Mouse (Mus musculus) neural tube, embryonic 12.5 days (tissue): ENCODE results near the gene 6430531B16Rik. TPM values are rescaled to one million over a fixed set of nuclear protein-coding genes. Genes with fewer than 3 reads are reported as not detected.

Experiments
- ATAC-seq: fragments of 200-750 bp; cut with Nextera tagmentation; 2 replicates; pipeline ENCODE4 v1.8.0; 2017; ENCODE audit warnings: low read depth, mild to moderate bottlenecking, moderate TSS enrichment, moderate library complexity; ENCODE audit not compliant: low FRiP score
- H3K27ac ChIP-seq: fragments of 300-500 bp; sonication (generic); 2 replicates; pipeline ENCODE4 v1.5.1; 2016
- H3K27me3 ChIP-seq: fragments of 300-500 bp; sonication (generic); replicated peaks from 2 replicates; pipeline ENCODE4 v1.6.1; 2016; ENCODE audit warnings: mild to moderate bottlenecking
- H3K36me3 ChIP-seq: fragments of 300-500 bp; sonication (generic); 2 replicates; pipeline ENCODE4 v1.6.1; 2016; ENCODE audit warnings: mild to moderate bottlenecking
- H3K4me1 ChIP-seq: fragments of 300-500 bp; sonication (generic); 2 replicates; pipeline ENCODE4 v1.6.1; 2016
- H3K4me2 ChIP-seq: fragments of 300-500 bp; sonication (generic); replicated peaks from 2 replicates; pipeline ENCODE4 v1.6.1; 2016; ENCODE audit warnings: mild to moderate bottlenecking
- H3K4me3 ChIP-seq: fragments of 300-500 bp; sonication (generic); 2 replicates; pipeline ENCODE4 v1.5.1; 2016
- H3K9ac ChIP-seq: fragments of 300-500 bp; sonication (generic); 2 replicates; pipeline ENCODE4 v1.6.1; 2016; ENCODE audit warnings: mild to moderate bottlenecking
- H3K9me3 ChIP-seq: fragments of 300-500 bp; sonication (generic); 2 replicates; pipeline ENCODE4 v1.6.1; 2016; ENCODE audit warnings: mild to moderate bottlenecking
- WGBS: fragments of 180-500 bp; shearing (Covaris S2); methylation state at CpG from one replicate; pipeline ENCODE4 v1.1.7; 2016; 5-methylcytosine and 5-hydroxymethylcytosine counted together
- polyA plus RNA-seq: library from polyadenylated mRNA; unstranded; fragments of >200 nt; fragmentation: Nextera tagmentation; extraction: Ambion mirVana; gene quantifications from 2 replicates; pipeline ENCODE4 v1.2.1, GENCODE M21; 2016

6430531B16Rik gene
- polyA plus RNA-seq, 1 experiment from 2014 or later = 0.34 TPM

DNA sequence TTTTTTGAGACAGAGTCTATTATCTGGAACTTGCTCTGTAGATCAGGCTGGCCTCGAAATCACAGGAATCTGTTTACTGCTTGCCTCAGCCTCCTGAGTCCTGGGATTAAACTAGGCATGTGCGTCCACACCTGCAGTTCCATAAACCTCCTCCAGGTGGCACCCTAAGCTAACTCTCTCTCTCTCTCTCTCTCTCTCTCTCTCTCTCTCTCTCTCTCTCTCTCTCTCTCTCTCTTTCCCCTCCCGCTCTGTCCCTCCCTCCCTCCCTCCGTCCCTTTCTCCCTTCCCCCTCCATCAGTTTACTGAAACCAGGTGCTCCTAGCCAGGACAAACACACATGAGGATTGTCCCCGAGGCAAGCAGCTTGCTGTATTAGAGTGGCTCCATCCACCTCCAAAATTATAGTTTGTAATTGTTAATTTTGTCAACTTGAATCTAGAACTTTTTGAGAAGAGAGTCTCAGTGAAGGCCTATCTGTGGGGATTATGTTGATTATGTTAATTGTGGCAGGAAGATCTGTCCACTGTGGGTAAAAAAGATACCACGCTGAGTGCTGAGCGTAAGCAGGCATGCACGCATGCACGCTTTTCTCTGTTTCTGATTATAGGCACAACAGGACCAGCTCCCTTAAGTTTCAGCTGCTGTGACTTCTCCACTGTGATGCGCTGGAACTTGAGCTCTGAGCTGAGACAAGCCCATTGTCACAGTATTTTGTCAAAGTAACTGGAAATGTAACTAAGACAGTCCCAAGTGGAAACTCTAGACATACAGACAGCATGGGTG lies 9.0 kb downstream of the 6430531B16Rik start:
- H3K9ac ChIP-seq = no peak overlapping the region
- no peak for ATAC-seq
- no peaks in the 10 kb centered on the region for H3K36me3 ChIP-seq
- no peaks in the 10 kb centered on the region; the same call in 1 of the 2 replicates for H3K27me3 ChIP-seq
- H3K9me3 ChIP-seq = no peaks in the 10 kb centered on the region
- WGBS = 43% methylated on average over 10 of the region's 10 CpGs
- no peaks in the 10 kb centered on the region; the same call in 1 of the 2 replicates for H3K4me1 ChIP-seq
- no peak overlapping the region for H3K4me3 ChIP-seq
- H3K4me2 ChIP-seq = no peak overlapping the region
- H3K27ac ChIP-seq = no peak overlapping the region

DNA sequence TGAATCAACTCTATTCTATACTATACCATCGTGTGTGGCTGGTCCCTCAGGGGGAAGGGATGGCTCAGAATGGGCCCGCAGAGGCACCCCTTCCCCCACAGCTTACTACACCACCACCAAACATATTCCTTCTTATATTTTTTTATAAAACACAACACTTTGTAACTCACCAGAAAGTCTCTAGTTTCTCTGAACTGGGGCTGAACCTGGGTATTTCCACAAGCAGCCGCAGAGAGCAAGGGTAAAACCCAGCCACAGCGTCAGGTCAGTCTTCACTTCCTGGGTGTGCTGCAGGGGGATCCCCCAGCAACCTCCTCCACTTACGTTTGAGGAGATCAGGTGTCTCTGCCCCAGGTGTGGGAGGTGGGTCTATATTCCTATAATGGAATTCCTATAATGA lies 10.1 kb downstream of the 6430531B16Rik start:
- Histone ChIP-seq H3K27me3 (no peaks in the 10 kb centered on the region; the same call in 1 of the 2 replicates), H3K4me3 (no peak overlapping the region), H3K4me1 (no peaks in the 10 kb centered on the region; the same call in 1 of the 2 replicates), H3K4me2 (no peak overlapping the region), H3K36me3 (no peaks in the 10 kb centered on the region), H3K9me3 (no peaks in the 10 kb centered on the region), H3K27ac (no peak overlapping the region), H3K9ac (no peak overlapping the region)
- ATAC-seq = no peak
- WGBS = 65% methylated on average over 5 of the region's 5 CpGs

GRCm38 (mm10) chr7:139967175-139967574 lies 11.4 kb downstream of the 6430531B16Rik start:
- Histone ChIP-seq H3K9ac (no peak overlapping the region), H3K4me1 (no peaks in the 10 kb centered on the region; the same call in 1 of the 2 replicates), H3K36me3 (no peaks in the 10 kb centered on the region), H3K4me2 (no peak overlapping the region), H3K9me3 (no peaks in the 10 kb centered on the region), H3K4me3 (no peak overlapping the region), H3K27me3 (no peaks in the 10 kb centered on the region; the same call in 1 of the 2 replicates), H3K27ac (no peak overlapping the region)
- 24% methylated on average over 4 of the region's 4 CpGs for WGBS
- no peak for ATAC-seq

DNA sequence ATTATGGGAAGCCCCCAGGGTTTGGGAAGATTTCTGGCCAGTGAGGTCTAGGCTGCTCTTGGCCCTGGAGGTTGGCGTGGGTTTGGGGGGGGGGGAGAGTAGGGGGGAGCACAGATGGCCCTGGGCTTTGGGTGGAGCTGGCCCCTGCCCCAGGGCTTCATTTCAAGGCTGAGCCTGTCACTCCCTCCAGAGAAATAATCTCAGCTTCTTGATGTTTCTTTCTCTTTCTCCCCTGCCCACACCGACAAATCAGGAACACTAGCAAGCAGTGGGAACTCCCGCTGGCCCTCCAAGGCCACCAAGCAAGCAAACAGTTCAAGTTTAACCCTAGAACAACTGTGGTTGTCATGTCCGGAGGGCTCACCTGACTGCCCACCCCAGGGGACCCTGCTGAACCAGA lies 14.7 kb downstream of the 6430531B16Rik start:
- H3K9ac ChIP-seq = no peak overlapping the region

GRCm38 (mm10) chr7:139961141-139961540 lies 17.4 kb downstream of the 6430531B16Rik start:
- H3K4me2 ChIP-seq = no peak overlapping the region
- H3K4me3 ChIP-seq = no peak overlapping the region
- H3K9ac ChIP-seq = no peak overlapping the region
- 84% methylated on average over 10 of the region's 10 CpGs for WGBS
- H3K9me3 ChIP-seq = no peaks in the 10 kb centered on the region
- H3K4me1 ChIP-seq = no peaks in the 10 kb centered on the region
- H3K36me3 ChIP-seq = no peaks in the 10 kb centered on the region
- no peak overlapping the region for H3K27ac ChIP-seq
- H3K27me3 ChIP-seq = no peaks in the 10 kb centered on the region
- ATAC-seq = no peak

More for the DNA sequence above, 14.7 kb downstream of the 6430531B16Rik start:
- no peaks in the 10 kb centered on the region for H3K9me3 ChIP-seq
- no peak overlapping the region for H3K4me3 ChIP-seq
- 58% methylated on average over 4 of the region's 4 CpGs for WGBS
- no peaks in the 10 kb centered on the region for H3K36me3 ChIP-seq
- ATAC-seq = no peak
- no peaks in the 10 kb centered on the region; the same call in 1 of the 2 replicates for H3K4me1 ChIP-seq
- no peak overlapping the region for H3K4me2 ChIP-seq
- no peaks in the 10 kb centered on the region; the same call in 1 of the 2 replicates for H3K27me3 ChIP-seq
- H3K27ac ChIP-seq = no peak overlapping the region

GRCm38 (mm10) chr7:139957958-139958357 lies 20.6 kb downstream of the 6430531B16Rik start:
- Histone ChIP-seq H3K9me3 (no peaks in the 10 kb centered on the region), H3K4me2 (no peak overlapping the region), H3K4me3 (no peak overlapping the region), H3K27ac (no peak overlapping the region), H3K9ac (no peak overlapping the region), H3K27me3 (0 out of 2 replicates have a peak, but pooled peaks cover 3% of the 10 kb centered on the region), H3K4me1 (no peaks in the 10 kb centered on the region), H3K36me3 (no peaks in the 10 kb centered on the region)
- ATAC-seq = no peak
- 39% methylated on average over 11 of the region's 11 CpGs for WGBS

DNA sequence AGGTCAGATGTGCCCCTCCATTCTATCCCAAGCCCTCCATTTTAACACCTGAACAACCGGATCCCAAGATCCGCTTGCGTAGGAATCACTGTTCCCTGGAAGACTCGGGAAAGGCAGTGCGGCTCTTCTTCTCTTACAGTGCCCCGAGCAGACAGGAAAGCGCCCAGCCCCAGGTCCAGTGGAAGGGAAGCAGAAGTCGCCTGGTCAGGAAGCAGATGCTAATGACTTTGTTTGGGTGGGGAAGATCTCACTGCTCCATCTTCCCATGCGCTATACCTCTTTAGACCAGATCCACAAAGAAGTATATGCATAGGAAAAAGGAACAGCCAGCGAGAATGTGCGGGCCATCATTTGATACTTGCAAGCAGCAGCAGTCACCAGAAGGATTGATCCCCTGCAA lies 21.1 kb downstream of the 6430531B16Rik start:
- H3K4me1 ChIP-seq = no peaks in the 10 kb centered on the region
- H3K27ac ChIP-seq = no peak overlapping the region
- H3K9ac ChIP-seq = no peak overlapping the region
- no peaks in the 10 kb centered on the region for H3K9me3 ChIP-seq
- H3K4me3 ChIP-seq = no peak overlapping the region
- no peak for ATAC-seq
- H3K36me3 ChIP-seq = no peaks in the 10 kb centered on the region
- WGBS = 62% methylated on average over 11 of the region's 11 CpGs
- H3K4me2 ChIP-seq = no peak overlapping the region
- 0 out of 2 replicates have a peak, but pooled peaks cover 3% of the 10 kb centered on the region for H3K27me3 ChIP-seq

DNA sequence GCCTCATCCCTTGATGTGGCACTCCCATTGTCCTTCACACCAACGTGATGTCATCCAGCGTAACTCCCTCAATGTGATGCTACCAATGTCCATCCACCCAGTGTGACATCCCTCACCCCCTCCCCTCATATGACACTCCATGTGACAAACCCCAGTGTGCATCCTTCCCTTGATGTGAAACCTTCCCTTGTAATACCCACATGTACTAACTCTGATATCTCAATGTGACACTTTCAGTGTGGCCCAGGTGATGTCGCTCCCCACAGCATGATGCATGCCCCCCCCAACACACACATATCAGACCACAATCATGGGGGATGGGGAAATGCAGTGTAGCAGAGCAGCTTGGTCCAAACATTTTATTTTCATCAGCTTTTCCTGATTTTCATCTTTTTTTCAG lies 21.9 kb downstream of the 6430531B16Rik start:
- Histone ChIP-seq H3K4me1 (no peaks in the 10 kb centered on the region), H3K27ac (no peak overlapping the region), H3K27me3 (peaks cover 3% of the 10 kb centered on the region; the same call in 1 of the 2 replicates), H3K4me3 (no peak overlapping the region), H3K9me3 (no peaks in the 10 kb centered on the region), H3K36me3 (no peaks in the 10 kb centered on the region), H3K9ac (no peak overlapping the region), H3K4me2 (no peak overlapping the region)
- ATAC-seq = no peak
- WGBS = 84% methylated on average over 3 of the region's 3 CpGs

DNA sequence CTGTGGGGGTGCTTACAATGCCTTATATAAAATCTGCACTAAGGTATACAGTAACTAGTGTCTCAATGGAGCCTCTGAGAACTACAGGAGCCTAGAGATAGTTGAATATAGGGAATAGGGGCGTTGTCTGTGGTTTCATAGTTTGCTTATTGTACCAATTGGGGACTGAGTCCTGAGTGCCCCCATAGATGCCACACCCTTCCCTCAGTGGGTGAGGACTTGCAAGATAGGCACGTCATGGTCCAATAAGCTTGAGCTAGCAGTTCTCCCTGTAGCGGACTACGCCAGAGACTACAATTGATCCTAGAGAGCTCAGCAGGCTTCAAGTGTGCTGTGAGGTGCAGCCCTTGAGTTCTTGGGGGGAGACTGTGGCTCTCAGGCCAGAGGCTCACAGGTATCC lies 23.1 kb downstream of the 6430531B16Rik start:
- no peak for ATAC-seq
- H3K27me3 ChIP-seq = peaks cover 10% of the 10 kb centered on the region
- no peak overlapping the region for H3K27ac ChIP-seq
- WGBS = 84% methylated on average over 4 of the region's 4 CpGs
- H3K4me2 ChIP-seq = no peak overlapping the region
- no peaks in the 10 kb centered on the region for H3K9me3 ChIP-seq
- peaks cover 7% of the 10 kb centered on the region; the same call in 1 of the 2 replicates for H3K4me1 ChIP-seq
- H3K4me3 ChIP-seq = no peak overlapping the region
- H3K36me3 ChIP-seq = no peaks in the 10 kb centered on the region
- H3K9ac ChIP-seq = no peak overlapping the region

DNA sequence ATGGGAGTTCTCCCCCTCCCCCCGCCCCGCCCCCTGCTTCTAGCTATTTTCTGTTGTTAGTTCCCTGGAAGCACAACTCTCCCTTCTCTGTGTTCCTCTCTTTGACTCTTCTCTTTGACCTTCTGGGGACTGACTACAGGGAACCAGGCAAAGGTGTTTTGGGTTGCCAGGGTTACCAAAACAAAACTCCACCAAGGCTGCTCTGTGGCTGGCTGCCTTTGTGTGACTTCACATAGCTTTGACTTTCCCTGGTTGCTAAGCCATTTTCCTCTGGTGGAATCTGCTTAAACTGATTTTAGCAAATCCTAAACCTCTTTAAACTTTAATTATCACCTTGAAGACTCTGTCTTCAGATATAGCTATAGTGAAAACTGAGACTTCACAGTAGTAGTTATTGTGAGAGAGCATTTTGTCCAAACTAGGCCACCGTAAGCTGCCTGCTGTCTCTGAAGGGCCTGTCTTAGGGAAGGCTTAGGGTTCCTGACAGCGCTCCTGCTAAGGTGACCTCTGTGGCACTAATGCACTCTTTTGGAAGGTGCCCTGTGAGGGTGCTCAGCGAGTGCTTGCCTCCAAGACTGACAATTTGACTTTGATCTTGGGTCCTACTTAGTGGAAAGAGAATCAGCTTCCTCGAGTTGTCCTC lies 26.4 kb downstream of the 6430531B16Rik start:
- H3K4me1 ChIP-seq = peaks cover 17% of the 10 kb centered on the region
- no peak overlapping the region for H3K4me2 ChIP-seq
- H3K36me3 ChIP-seq = no peaks in the 10 kb centered on the region
- peaks cover 35% of the 10 kb centered on the region for H3K27me3 ChIP-seq
- no peak overlapping the region for H3K27ac ChIP-seq
- no peaks in the 10 kb centered on the region for H3K9me3 ChIP-seq
- ATAC-seq = no peak
- no peak overlapping the region for H3K9ac ChIP-seq
- WGBS = 57% methylated on average over 6 of the region's 6 CpGs
- H3K4me3 ChIP-seq = no peak overlapping the region

DNA sequence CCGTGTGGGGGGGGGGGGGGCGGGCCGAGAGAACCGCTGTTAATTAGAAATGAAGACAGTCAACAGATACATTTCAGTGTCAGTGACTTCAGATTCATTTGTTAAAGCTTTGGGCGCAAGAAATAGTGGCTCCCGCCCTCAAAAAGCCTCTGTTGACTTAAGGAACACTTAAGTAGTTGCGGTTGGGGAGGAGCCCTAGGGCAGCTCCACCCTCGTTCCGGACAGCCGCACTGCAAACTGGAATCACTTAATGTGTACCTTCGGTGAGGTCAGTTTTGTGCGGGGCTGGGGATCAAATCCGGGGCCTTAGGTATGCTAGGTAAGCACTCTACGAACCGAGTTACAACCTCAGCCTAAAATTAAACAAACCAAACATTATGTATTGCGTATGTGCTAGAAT lies 27.5 kb downstream of the 6430531B16Rik start:
- H3K27me3 ChIP-seq = peaks cover 45% of the 10 kb centered on the region
- H3K9me3 ChIP-seq = no peaks in the 10 kb centered on the region
- H3K4me1 ChIP-seq = peaks cover 17% of the 10 kb centered on the region
- 7% methylated on average over 15 of the region's 16 CpGs for WGBS
- peak overlapping the region; percentile 37 for H3K4me3 ChIP-seq
- H3K4me2 ChIP-seq = peak overlapping the region; percentile 90
- ATAC-seq = no peak
- H3K27ac ChIP-seq = no peak overlapping the region
- H3K9ac ChIP-seq = 0 out of 2 replicates have a peak overlapping the region, but pooled peaks have one; percentile 42
- no peaks in the 10 kb centered on the region for H3K36me3 ChIP-seq

DNA sequence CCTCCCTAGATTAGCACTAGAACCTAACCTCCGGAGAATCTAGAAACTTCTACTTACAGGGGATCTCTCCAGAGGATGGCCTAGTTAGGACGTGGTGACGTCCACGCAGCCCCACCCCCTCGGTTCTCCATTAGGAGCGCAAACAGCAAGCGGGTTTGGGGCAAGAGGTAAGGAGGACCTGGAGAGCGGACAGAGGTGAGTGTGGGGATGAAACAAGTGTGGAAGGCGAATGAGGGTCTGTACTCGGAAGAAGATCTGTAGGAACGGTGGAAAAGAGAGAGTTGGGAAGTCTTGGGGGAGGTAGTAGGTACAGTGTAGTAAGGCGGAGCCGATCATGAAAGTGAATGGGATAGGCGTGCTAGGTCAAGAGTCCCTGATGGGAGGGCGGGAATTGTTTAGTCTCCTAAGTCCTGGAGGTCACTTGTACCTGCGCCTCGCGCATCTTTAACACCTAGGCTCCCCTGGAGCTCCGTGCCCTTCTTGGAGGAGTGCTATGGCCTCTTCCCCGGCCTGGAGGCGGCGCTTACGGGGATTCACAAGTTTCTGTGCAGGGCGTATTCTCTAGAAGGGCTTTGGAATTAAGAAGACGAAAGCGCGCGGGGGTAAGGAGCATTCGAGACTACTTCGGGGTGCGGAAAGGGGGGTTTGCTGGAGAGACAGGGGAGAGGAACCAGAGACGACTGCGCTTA lies 28.1 kb downstream of the 6430531B16Rik start:
- no peak overlapping the region for H3K27ac ChIP-seq

More for the DNA sequence above, 28.1 kb downstream of the 6430531B16Rik start:
- H3K36me3 ChIP-seq = no peaks in the 10 kb centered on the region
- peak overlapping the region; percentile 90 for H3K4me2 ChIP-seq
- no peaks in the 10 kb centered on the region for H3K9me3 ChIP-seq
- H3K4me1 ChIP-seq = peaks cover 17% of the 10 kb centered on the region
- H3K27me3 ChIP-seq = peaks cover 52% of the 10 kb centered on the region
- peak overlapping the region; percentile 37 for H3K4me3 ChIP-seq
- WGBS = under 1% methylated on average over 33 of the region's 33 CpGs
- H3K9ac ChIP-seq = peak overlapping the region; percentile 42
- ATAC-seq = peak; percentile 69
